Mouse (Mus musculus) cortical plate, adult 2 months (tissue): ENCODE results near the gene Klrb1b. TPM values are rescaled to one million over a fixed set of nuclear protein-coding genes. Genes with fewer than 3 reads are reported as not detected.

Experiments used
- H3K27ac ChIP-seq: fragments of 200-500 bp; 2 replicates; pipeline ENCODE4 v1.5.1; 2012; ENCODE audit warnings: low read length, control low read depth, inconsistent platforms; ENCODE audit not compliant: insufficient read depth
- H3K4me1 ChIP-seq: fragments of 200-500 bp; 2 replicates; pipeline ENCODE4 v1.6.1; 2011; ENCODE audit warnings: low read length; ENCODE audit not compliant: control insufficient read depth, insufficient read depth
- H3K4me3 ChIP-seq: fragments of 200-500 bp; 2 replicates; pipeline ENCODE4 v1.5.1; 2011; ENCODE audit warnings: mild to moderate bottlenecking, low read length, control low read depth; ENCODE audit not compliant: insufficient read depth
- CTCF ChIP-seq: fragments of 200-500 bp; IDR thresholded peaks from 2 replicates; pipeline ENCODE4 v1.5.1; 2011; ENCODE audit warnings: mild to moderate bottlenecking, control low read depth, low read length; ENCODE audit not compliant: insufficient read depth; ENCODE audit errors: extremely low read depth
- POLR2A ChIP-seq: fragments of 200-500 bp; IDR thresholded peaks from 2 replicates; pipeline ENCODE4 v1.6.1; 2011; ENCODE audit warnings: mild to moderate bottlenecking, low read length, control low read depth; ENCODE audit not compliant: insufficient read depth; ENCODE audit errors: extremely low read depth
- polyA plus RNA-seq: library from polyadenylated mRNA; depleted of rRNA; stranded (reverse); fragments of >200 nt; gene quantifications from 2 replicates; pipeline ENCODE4 v1.2.3, GENCODE M21; 2012

The Klrb1b gene
- polyA plus RNA-seq, 1 experiment, result not detected

- H3K4me3 ChIP-seq, result no peak overlapping the region
- TF ChIP-seq CTCF (peak; percentile 54), POLR2A (no peak)
- no peak overlapping the region for H3K27ac ChIP-seq
- H3K4me1 ChIP-seq, result 0 out of 2 replicates have a peak, but pooled peaks cover 2% of the 10 kb centered on the region
Observed at GRCm38 (mm10) chr6:128849902-128850301, 23.8 kb upstream of the Klrb1b start.

GRCm38 (mm10) chr6:128847401-128847800 lies 21.3 kb upstream of the Klrb1b start:
- TF ChIP-seq CTCF (no peak), POLR2A (no peak)
- Histone ChIP-seq H3K4me1 (peaks cover 4% of the 10 kb centered on the region; the same call in 1 of the 2 replicates), H3K4me3 (no peak overlapping the region), H3K27ac (no peak overlapping the region)

DNA sequence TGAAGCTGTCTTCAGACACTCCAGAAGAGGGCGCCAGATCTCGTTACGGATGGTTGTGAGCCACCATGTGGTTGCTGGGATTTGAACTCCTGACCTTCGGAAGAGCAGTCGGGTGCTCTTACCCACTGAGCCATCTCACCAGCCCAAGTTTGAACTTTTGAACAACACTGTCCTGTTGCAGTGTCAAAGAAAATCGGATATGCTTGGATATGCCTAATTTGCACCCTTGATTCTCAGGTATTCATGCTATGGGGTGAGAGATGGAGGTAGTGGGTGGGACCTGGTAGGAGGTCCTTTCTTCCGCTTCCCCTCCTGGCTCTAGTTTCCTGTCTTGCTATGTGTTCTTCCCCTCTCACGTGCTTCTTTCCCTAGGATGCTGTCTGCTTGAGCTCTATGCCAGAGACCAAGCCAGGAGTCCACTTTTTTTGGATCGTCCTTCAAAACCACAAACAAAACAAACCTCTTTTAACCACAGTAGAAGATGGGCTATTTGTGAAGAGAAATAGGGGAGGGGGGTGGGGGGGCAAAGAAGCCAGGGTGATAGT lies 19.9 kb upstream of the Klrb1b start:
- Histone ChIP-seq H3K27ac (no peak overlapping the region), H3K4me1 (peaks cover 4% of the 10 kb centered on the region; the same call in 1 of the 2 replicates), H3K4me3 (no peak overlapping the region)
- TF ChIP-seq CTCF (no peak), POLR2A (no peak)

DNA sequence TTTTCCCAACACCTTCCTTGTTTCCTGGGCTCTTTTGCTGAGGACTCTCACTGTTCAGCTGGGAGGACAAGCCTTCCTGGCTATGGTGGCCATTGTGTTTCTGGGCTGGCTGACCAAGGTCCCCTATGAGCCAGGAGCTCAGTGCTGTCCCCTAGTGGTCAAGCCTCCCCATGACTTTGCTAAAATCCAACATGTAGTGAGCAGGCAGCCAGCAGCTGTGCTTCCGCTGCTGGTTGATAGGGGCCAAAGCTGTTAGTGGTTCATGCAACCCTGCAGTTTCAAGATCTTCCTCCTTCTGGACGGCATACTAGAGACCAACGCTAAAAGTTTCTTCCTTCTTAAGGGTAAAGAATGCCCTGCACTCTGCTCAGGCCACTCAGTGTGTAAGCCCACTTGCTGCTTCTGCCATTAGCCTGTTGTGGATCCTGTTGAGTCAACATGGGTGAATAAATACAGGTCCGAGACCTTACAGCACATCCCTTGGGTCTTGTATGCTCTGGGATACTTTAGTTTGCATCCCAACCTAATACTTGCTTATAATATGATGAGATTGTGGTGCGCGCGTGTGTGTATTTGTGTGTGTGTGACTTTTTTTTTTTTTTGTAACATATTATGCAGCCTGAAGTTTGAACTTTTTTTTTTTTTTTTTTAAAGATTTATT lies 19.3 kb upstream of the Klrb1b start:
- TF ChIP-seq POLR2A, result no peak
- peak; percentile 88 for TF ChIP-seq CTCF
- Histone ChIP-seq H3K4me3 (no peak overlapping the region), H3K27ac (no peak overlapping the region), H3K4me1 (peaks cover 4% of the 10 kb centered on the region; the same call in 1 of the 2 replicates)

- Histone ChIP-seq H3K4me3 (peak overlapping the region; percentile 84; the same call in 1 of the 2 replicates), H3K27ac (no peak overlapping the region)
Observed at GRCm38 (mm10) chr6:128844586-128845080, 18.5 kb upstream of the Klrb1b start.

GRCm38 (mm10) chr6:128844131-128844530 lies 18.0 kb upstream of the Klrb1b start:
- H3K27ac ChIP-seq, result no peak overlapping the region
- H3K4me3 ChIP-seq, result peak overlapping the region; percentile 84
- H3K4me1 ChIP-seq, result peaks cover 4% of the 10 kb centered on the region; the same call in 1 of the 2 replicates
- TF ChIP-seq POLR2A (no peak), CTCF (no peak)

More at GRCm38 (mm10) chr6:128844586-128845080, 18.5 kb upstream of the Klrb1b start:
- TF ChIP-seq CTCF, result no peak
- TF ChIP-seq POLR2A, result no peak
- H3K4me1 ChIP-seq, result peaks cover 4% of the 10 kb centered on the region; the same call in 1 of the 2 replicates

DNA sequence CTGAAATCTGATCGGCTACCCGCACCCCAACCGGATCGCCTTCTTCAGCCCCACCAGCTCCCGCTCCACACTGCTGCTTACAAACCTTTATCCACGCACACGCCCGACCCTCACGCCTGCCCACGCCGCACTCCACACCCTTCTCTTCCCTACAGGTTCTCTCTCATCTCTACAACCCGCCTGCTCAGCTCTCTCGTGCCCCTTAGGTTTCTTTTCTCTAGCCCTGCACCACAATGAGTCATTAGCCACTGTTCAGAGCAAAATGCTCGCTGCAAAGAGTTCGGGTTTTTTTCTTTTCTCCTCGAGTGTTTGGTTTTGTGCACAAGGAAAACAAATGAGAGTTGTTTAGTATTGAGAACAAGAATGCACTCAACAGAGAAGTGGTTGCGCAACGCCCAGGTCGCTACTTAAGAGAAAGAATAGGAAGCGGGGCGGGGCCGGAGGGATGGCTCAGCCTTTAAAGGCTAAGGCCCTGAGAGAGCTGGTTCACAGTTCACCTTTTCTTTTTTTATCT lies 17.4 kb upstream of the Klrb1b start:
- peak overlapping the region; percentile 84 for H3K4me3 ChIP-seq
- peaks cover 4% of the 10 kb centered on the region; the same call in 1 of the 2 replicates for H3K4me1 ChIP-seq
- TF ChIP-seq POLR2A, result no peak
- no peak for TF ChIP-seq CTCF
- H3K27ac ChIP-seq, result peak overlapping the region; percentile 57

GRCm38 (mm10) chr6:128842945-128843478 lies 16.9 kb upstream of the Klrb1b start:
- TF ChIP-seq POLR2A (peak; percentile 48; the same call in 1 of the 2 replicates), CTCF (no peak)

DNA sequence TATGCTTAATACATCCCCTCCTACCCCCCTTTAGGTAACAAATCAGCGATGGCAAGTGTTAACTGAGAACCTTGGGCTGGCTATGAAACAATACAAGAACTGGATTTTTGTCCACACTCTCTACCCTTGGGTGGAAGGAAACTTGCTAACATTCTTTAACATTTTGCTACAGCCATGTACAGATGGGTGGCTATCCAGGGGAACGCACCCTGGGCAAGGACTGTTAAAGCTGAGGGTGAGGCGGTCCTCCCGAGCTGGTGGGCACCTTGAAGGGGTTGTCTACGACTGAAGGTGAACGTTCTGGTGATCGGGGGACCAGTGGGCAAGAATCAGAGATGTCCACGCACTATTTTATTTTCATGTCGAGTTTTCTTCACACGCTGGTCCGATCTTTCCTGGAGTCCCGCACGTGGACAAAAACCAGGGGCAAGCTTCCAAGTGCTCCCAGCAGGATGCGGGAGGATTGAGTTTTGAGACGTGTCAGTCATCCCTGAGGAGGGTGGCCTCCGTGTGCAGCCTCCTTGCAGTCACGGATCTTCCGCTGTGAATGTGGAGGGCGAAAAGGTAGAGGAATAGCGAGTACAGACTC lies 16.3 kb upstream of the Klrb1b start:
- Histone ChIP-seq H3K4me1 (peaks cover 4% of the 10 kb centered on the region; the same call in 1 of the 2 replicates), H3K4me3 (peak overlapping the region; percentile 84), H3K27ac (peak overlapping the region; percentile 55; the same call in 1 of the 2 replicates)
- TF ChIP-seq POLR2A (no peak), CTCF (no peak)

More at GRCm38 (mm10) chr6:128842945-128843478, 16.9 kb upstream of the Klrb1b start:
- Histone ChIP-seq H3K4me1 (peaks cover 4% of the 10 kb centered on the region; the same call in 1 of the 2 replicates), H3K27ac (peak overlapping the region; percentile 57), H3K4me3 (peak overlapping the region; percentile 84)
